Mouse (Mus musculus) hindbrain, embryonic 13.5 days (tissue): Measurements from ENCODE around the gene Gtf2ird2. TPM values are rescaled to one million over a fixed set of nuclear protein-coding genes. Genes with fewer than 3 reads are reported as not detected.

Experiments
- ATAC-seq: fragments of 200-750 bp; cut with Nextera tagmentation; 2 replicates; pipeline ENCODE4 v1.8.0; 2017; ENCODE audit warnings: moderate TSS enrichment; ENCODE audit not compliant: low FRiP score
- H3K27ac ChIP-seq: fragments of 300-500 bp; sonication (generic); 2 replicates; pipeline ENCODE4 v1.5.1; 2015; ENCODE audit warnings: inconsistent platforms, mild to moderate bottlenecking, moderate library complexity
- H3K27me3 ChIP-seq: fragments of 300-500 bp; sonication (generic); 2 replicates; pipeline ENCODE4 v1.6.1; 2015; ENCODE audit warnings: mild to moderate bottlenecking, inconsistent platforms
- H3K36me3 ChIP-seq: fragments of 300-500 bp; sonication (generic); 2 replicates; pipeline ENCODE4 v1.6.1; 2015; ENCODE audit warnings: mild to moderate bottlenecking, inconsistent platforms
- H3K4me1 ChIP-seq: fragments of 300-500 bp; sonication (generic); replicated peaks from 2 replicates; pipeline ENCODE4 v1.6.1; 2015; ENCODE audit warnings: inconsistent platforms
- H3K4me2 ChIP-seq: fragments of 300-500 bp; sonication (generic); 2 replicates; pipeline ENCODE4 v1.6.1; 2015; ENCODE audit warnings: inconsistent platforms, mild to moderate bottlenecking, moderate library complexity
- H3K4me3 ChIP-seq: fragments of 300-500 bp; sonication (generic); 2 replicates; pipeline ENCODE4 v1.5.1; 2015; ENCODE audit warnings: mild to moderate bottlenecking, inconsistent platforms
- H3K9ac ChIP-seq: fragments of 300-500 bp; sonication (generic); 2 replicates; pipeline ENCODE4 v1.6.1; 2015; ENCODE audit warnings: mild to moderate bottlenecking, inconsistent platforms
- H3K9me3 ChIP-seq: fragments of 300-500 bp; sonication (generic); 2 replicates; pipeline ENCODE4 v1.6.1; 2016; ENCODE audit warnings: inconsistent platforms
- WGBS: fragments of 180-500 bp; shearing (Covaris S2); methylation state at CpG from one replicate; pipeline ENCODE4 v1.1.7; 2015; 5-methylcytosine and 5-hydroxymethylcytosine counted together
- polyA plus RNA-seq: library from polyadenylated mRNA; unstranded; fragments of >200 nt; fragmentation: Nextera tagmentation; extraction: Ambion mirVana; gene quantifications from 2 replicates; pipeline ENCODE4 v1.2.1, GENCODE M21; 2015

Gene Gtf2ird2
- polyA plus RNA-seq, 1 experiment from 2014 or later: 12.8 TPM

GRCm38 (mm10) chr5:134258395-134258794, 74.6 kb downstream of the Gtf2ird2 start:
- H3K4me1 ChIP-seq: no peaks in the 10 kb centered on the region
- H3K27me3 ChIP-seq: no peaks in the 10 kb centered on the region
- H3K9me3 ChIP-seq: no peaks in the 10 kb centered on the region
- peaks cover 96% of the 10 kb centered on the region for H3K36me3 ChIP-seq
- H3K4me3 ChIP-seq: no peak overlapping the region
- H3K27ac ChIP-seq: no peak overlapping the region
- 84% methylated on average over 4 of the region's 4 CpGs for WGBS
- H3K4me2 ChIP-seq: no peak overlapping the region
- H3K9ac ChIP-seq: no peak overlapping the region
- no peak for ATAC-seq

- Histone ChIP-seq H3K27ac (no peak overlapping the region), H3K4me1 (no peaks in the 10 kb centered on the region), H3K4me2 (no peak overlapping the region), H3K36me3 (peaks cover 96% of the 10 kb centered on the region), H3K9me3 (no peaks in the 10 kb centered on the region), H3K27me3 (no peaks in the 10 kb centered on the region), H3K9ac (no peak overlapping the region), H3K4me3 (no peak overlapping the region)
- ATAC-seq: no peak
- 93% methylated on average over 2 of the region's 2 CpGs for WGBS
Observed at GRCm38 (mm10) chr5:134258934-134259333, 75.1 kb downstream of the Gtf2ird2 start.

- Histone ChIP-seq H3K9ac (no peak overlapping the region), H3K27me3 (no peaks in the 10 kb centered on the region), H3K4me1 (no peaks in the 10 kb centered on the region), H3K9me3 (no peaks in the 10 kb centered on the region), H3K4me3 (no peak overlapping the region), H3K36me3 (peaks cover 96% of the 10 kb centered on the region), H3K27ac (no peak overlapping the region), H3K4me2 (no peak overlapping the region)
- no peak for ATAC-seq
- 93% methylated on average over 9 of the region's 9 CpGs for WGBS
Observed at GRCm38 (mm10) chr5:134260001-134260636, 76.3 kb downstream of the Gtf2ird2 start.

GRCm38 (mm10) chr5:134265890-134266289, 82.1 kb downstream of the Gtf2ird2 start:
- no peak overlapping the region for H3K4me2 ChIP-seq
- H3K9me3 ChIP-seq: no peaks in the 10 kb centered on the region
- no peak for ATAC-seq
- H3K36me3 ChIP-seq: peaks cover 97% of the 10 kb centered on the region
- H3K27me3 ChIP-seq: no peaks in the 10 kb centered on the region
- H3K27ac ChIP-seq: no peak overlapping the region
- WGBS: 84% methylated on average over 2 of the region's 2 CpGs
- no peaks in the 10 kb centered on the region for H3K4me1 ChIP-seq
- H3K4me3 ChIP-seq: no peak overlapping the region
- H3K9ac ChIP-seq: no peak overlapping the region

GRCm38 (mm10) chr5:134266404-134266803, 82.6 kb downstream of the Gtf2ird2 start:
- no peaks in the 10 kb centered on the region for H3K27me3 ChIP-seq

GRCm38 (mm10) chr5:134268751-134269150, 84.9 kb downstream of the Gtf2ird2 start:
- H3K9ac ChIP-seq: no peak overlapping the region
- no peaks in the 10 kb centered on the region for H3K27me3 ChIP-seq
- H3K4me3 ChIP-seq: no peak overlapping the region
- no peaks in the 10 kb centered on the region for H3K4me1 ChIP-seq
- peaks cover 97% of the 10 kb centered on the region for H3K36me3 ChIP-seq
- no peak for ATAC-seq
- 93% methylated on average over 8 of the region's 8 CpGs for WGBS
- H3K27ac ChIP-seq: no peak overlapping the region
- no peak overlapping the region for H3K4me2 ChIP-seq
- H3K9me3 ChIP-seq: no peaks in the 10 kb centered on the region

More at GRCm38 (mm10) chr5:134266404-134266803, 82.6 kb downstream of the Gtf2ird2 start:
- WGBS: 83% methylated on average over 18 of the region's 18 CpGs
- Histone ChIP-seq H3K27ac (no peak overlapping the region), H3K4me2 (no peak overlapping the region), H3K4me3 (no peak overlapping the region), H3K9ac (no peak overlapping the region), H3K36me3 (peaks cover 97% of the 10 kb centered on the region), H3K4me1 (no peaks in the 10 kb centered on the region), H3K9me3 (no peaks in the 10 kb centered on the region)
- no peak for ATAC-seq

GRCm38 (mm10) chr5:134269751-134270150, 85.9 kb downstream of the Gtf2ird2 start:
- Histone ChIP-seq H3K4me2 (no peak overlapping the region), H3K4me3 (no peak overlapping the region), H3K27ac (no peak overlapping the region), H3K27me3 (no peaks in the 10 kb centered on the region), H3K9me3 (no peaks in the 10 kb centered on the region), H3K4me1 (no peaks in the 10 kb centered on the region), H3K9ac (no peak overlapping the region), H3K36me3 (peaks cover 96% of the 10 kb centered on the region)
- 92% methylated on average over 5 of the region's 5 CpGs for whole genome bisulfite sequencing
- no peak for ATAC-seq

GRCm38 (mm10) chr5:134270566-134270965, 86.7 kb downstream of the Gtf2ird2 start:
- ATAC-seq: no peak

GRCm38 (mm10) chr5:134271421-134271820, 87.6 kb downstream of the Gtf2ird2 start:
- Histone ChIP-seq H3K36me3 (peaks cover 94% of the 10 kb centered on the region), H3K4me2 (no peak overlapping the region), H3K4me3 (no peak overlapping the region), H3K27ac (no peak overlapping the region), H3K27me3 (no peaks in the 10 kb centered on the region), H3K4me1 (no peaks in the 10 kb centered on the region), H3K9me3 (no peaks in the 10 kb centered on the region), H3K9ac (no peak overlapping the region)
- WGBS: 89% methylated on average over 11 of the region's 11 CpGs
- ATAC-seq: no peak

More at GRCm38 (mm10) chr5:134270566-134270965, 86.7 kb downstream of the Gtf2ird2 start:
- Histone ChIP-seq H3K4me1 (no peaks in the 10 kb centered on the region), H3K9me3 (no peaks in the 10 kb centered on the region), H3K4me3 (no peak overlapping the region), H3K27ac (no peak overlapping the region), H3K9ac (no peak overlapping the region), H3K4me2 (no peak overlapping the region), H3K27me3 (no peaks in the 10 kb centered on the region), H3K36me3 (peaks cover 96% of the 10 kb centered on the region)
- 92% methylated on average over 4 of the region's 4 CpGs for WGBS

- 81% methylated on average over 11 of the region's 11 CpGs for WGBS
- peaks cover 96% of the 10 kb centered on the region for H3K36me3 ChIP-seq
Observed at GRCm38 (mm10) chr5:134272761-134273160, 88.9 kb downstream of the Gtf2ird2 start.

GRCm38 (mm10) chr5:134273761-134274160, 89.9 kb downstream of the Gtf2ird2 start:
- H3K27ac ChIP-seq: no peak overlapping the region
- H3K4me3 ChIP-seq: no peak overlapping the region
- H3K9me3 ChIP-seq: no peaks in the 10 kb centered on the region
- no peaks in the 10 kb centered on the region for H3K27me3 ChIP-seq
- peaks cover 95% of the 10 kb centered on the region for H3K36me3 ChIP-seq
- WGBS: 92% methylated on average over 8 of the region's 8 CpGs
- H3K4me2 ChIP-seq: no peak overlapping the region
- H3K9ac ChIP-seq: no peak overlapping the region
- no peaks in the 10 kb centered on the region for H3K4me1 ChIP-seq
- ATAC-seq: no peak

More at GRCm38 (mm10) chr5:134272761-134273160, 88.9 kb downstream of the Gtf2ird2 start:
- Histone ChIP-seq H3K4me1 (no peaks in the 10 kb centered on the region), H3K9ac (no peak overlapping the region), H3K27me3 (no peaks in the 10 kb centered on the region), H3K9me3 (no peaks in the 10 kb centered on the region), H3K4me2 (no peak overlapping the region), H3K4me3 (no peak overlapping the region), H3K27ac (no peak overlapping the region)
- no peak for ATAC-seq
